Mouse (Mus musculus) monocyte, adult 2 months (primary cell): ENCODE data around the gene Gusb.

ENCODE experiments used
- DNase-seq, 2 experiments: peaks; one replicate each; pipeline ENCODE4 v3.0.0; 2022; ENCODE audit warnings: low spot score in 2 of 2, low read depth in 1 of 2

Gusb gene

GRCm38 (mm10) chr5:130023767-130024539 lies 21.1 kb upstream of the Gusb start:
- DNase-seq = peak; percentile 58 to 79

- no peak for DNase-seq
Measured at GRCm38 (mm10) chr5:130023067-130023766, 20.4 kb upstream of the Gusb start.

DNA sequence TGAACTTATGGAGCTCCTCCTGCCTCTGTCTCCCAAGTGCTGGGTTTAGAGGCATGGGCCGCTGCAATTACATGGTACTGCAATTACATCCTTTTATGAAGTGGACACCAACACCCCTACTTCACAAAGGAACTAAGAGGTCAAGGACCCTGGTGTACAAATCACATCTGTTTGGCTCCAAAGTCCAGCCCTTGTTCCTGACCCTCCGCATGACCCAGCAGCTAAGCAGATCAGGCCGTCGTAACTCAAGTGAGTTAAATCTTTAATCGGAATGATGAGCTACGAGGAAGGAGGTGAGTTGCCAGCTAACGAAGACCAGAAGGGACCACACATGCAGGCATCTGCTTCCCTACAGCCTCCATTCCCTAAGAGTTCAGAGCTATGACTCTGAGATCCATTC lies 19.5 kb upstream of the Gusb start:
- no peak for DNase-seq

- DNase-seq = no peak
Measured at GRCm38 (mm10) chr5:130021361-130021966, 18.6 kb upstream of the Gusb start.

DNA sequence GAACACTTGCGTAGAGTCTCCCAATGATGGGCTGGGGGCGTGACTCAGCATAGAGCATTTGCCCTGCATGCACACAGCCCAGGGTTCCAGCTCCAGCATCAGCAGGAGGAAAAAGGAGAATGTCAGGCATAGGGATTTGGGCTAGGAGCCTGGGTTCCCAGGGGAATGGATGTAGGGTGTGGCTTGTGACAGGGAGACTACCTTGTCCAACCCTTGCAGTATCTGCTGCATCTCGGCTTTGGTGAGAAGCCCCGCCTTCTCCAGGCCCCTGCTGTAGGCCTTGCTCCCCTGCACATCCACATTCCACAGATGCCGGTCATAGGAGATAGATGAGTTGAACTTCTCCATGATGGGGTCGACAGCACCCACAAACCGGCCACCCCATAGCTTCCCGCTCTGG lies 16.6 kb upstream of the Gusb start:
- no peak for DNase-seq

GRCm38 (mm10) chr5:130015104-130015503 lies 12.3 kb upstream of the Gusb start:
- DNase-seq = no peak

DNA sequence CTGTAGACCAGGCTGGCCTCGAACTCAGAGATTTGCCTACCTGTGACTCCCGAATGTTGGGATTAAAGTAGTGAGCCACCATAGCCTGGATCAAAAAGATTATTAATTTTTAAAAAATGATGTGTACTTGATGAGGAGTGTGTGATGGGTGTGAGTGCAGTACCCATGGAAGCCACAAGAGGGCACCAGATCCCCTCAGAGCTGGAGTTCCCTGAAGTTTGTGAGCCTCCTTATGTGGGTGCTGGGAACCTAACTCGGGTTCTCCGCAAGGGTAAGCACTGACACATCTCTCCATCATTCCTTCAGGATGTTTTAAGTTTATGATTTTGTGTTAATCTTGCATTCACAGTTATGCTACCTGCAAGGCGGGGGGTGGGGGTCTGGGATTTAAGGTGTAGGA lies 8.1 kb upstream of the Gusb start:
- no peak for DNase-seq

DNA sequence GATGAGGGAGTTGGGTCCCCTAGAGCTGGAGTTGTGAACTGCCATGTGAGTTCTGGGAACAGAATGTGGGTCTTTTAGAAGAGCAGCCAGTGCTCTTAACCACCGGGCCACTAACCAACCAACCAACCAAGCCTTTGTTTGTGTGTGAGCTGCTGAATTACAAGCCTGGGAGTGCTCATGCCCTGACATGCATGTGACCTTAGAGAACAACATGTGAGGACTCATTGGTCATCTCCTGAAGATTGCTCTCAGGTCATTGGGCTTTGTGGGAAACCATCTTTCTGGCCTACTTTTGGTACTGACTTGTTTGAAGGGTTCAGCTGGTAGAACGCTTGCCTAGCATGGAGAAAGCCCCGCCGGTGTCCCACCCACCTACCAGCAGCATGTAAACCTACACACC lies 6.9 kb upstream of the Gusb start:
- no peak for DNase-seq

DNA sequence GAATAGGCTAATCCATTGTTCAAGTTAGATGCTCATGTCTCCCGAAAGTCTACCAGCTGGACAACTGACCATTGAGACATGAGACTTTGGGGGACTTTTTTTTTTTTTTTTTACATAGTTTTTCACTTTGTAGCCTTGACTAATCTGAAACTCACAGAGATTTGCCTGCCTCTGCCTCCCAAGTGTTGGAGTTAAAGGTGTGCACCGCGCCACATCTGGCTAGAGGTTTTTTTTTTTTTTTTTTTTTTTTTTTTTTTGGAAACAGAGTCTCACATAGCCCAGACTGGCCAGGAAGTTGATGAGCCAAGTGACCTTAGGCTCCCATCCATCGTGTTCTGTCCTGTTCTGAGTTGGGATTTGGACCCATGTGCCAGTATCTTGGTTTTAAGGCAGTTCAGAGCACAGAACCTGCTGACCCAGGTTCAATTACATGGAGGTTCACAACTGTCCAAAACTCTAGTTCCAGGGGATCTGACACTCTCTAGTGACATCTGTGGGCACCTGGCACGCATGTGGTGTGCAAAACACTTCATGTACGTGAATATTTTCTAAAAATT lies 5.3 kb upstream of the Gusb start:
- no peak for DNase-seq

DNA sequence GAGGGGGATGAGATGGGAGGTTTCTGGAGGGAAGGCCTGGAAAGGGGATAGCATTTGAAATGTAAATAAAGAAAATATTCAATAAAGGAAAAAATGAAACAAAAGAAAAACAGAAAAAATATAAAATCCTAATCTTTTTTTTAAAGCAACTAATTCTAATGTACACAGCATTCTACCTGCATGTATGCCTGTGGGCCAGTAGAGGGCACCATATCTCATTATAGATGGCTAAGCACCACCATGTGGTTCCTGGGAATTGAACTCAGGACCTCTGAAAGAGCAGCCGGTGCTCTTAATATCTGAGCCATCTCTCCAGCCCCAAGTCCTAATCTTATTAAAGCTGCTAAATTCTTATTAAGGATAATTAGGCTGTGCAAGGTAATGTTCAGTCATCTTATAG lies 4.5 kb upstream of the Gusb start:
- DNase-seq = no peak

DNA sequence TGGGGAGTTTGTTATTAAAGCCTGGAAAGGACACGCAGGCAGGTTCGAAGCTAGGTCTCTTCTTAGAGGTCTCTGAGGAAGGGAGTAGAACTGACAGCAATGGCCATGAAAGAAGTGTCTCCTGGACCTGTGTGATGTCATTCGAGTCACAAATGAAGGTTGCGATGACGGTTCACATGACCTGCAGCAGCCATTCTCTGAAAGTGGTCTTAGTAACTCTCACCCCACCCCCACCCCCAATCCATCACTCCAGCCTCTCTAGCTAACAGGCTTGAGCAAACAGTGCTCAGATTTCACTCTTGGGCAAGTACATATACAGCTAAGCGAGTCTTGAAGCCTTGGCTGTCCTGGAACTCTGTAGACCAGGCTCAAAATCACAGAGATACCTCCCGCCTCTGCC lies 380 bp upstream of the Gusb start:
- no peak for DNase-seq

DNA sequence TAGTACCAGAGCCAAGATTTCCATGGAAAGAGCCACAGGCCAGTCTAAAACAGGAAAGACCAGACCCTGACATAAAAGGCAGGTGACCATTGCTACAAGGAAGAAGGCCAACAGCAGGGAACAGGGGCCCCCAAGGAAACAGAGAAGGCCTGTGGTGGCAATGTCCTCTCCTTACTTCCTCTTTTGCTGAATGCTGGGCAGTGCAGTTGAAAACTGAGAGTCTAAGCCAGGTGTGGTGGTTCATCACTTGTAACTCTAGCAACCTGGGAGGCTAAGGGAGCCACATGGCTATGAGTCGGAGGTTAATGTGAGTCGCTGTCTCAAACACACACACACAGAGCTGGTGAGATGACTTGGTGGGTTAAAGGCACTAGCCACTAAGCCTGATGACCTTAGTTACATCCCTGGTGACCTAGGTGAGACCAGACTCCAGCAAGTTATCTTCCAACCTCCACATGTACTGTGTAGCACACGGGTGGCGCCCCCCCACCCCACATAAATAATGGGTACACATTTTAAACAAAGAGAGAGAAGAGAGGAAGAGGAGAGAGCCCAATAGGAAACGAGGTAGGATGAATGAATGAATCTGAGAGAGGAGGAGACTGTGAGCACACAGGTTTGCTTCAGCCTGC lies 1.4 kb downstream of the Gusb start:
- DNase-seq = peak in 1 of 2 experiments; percentile 22

DNA sequence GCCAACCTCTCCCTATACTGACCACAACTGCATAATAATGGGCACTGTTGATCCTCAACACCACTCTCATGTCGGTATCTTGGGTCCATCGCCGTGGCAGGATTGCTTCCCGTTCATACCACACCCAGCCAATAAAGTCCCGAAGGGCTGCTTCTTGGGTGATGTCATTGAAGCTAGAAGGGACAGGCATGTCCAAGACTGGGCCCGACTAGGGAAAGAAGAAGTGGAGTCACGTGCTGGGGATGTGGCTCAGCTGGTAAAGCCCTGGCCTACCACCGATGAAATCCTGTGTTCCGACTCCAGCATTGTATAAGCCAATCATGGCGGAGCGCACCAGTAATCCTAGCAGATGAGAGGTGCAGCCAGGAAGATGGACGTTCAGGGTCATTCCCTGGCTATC lies 2.1 kb downstream of the Gusb start:
- peak; percentile 51 to 59 for DNase-seq

- DNase-seq = peak in 1 of 2 experiments; percentile 25
Measured at GRCm38 (mm10) chr5:129999097-129999496, 3.8 kb downstream of the Gusb start.

- DNase-seq = no peak
Measured at GRCm38 (mm10) chr5:129997700-129998099, 5.1 kb downstream of the Gusb start.

- DNase-seq = no peak
Measured at GRCm38 (mm10) chr5:129994989-129995388, 7.9 kb downstream of the Gusb start.

DNA sequence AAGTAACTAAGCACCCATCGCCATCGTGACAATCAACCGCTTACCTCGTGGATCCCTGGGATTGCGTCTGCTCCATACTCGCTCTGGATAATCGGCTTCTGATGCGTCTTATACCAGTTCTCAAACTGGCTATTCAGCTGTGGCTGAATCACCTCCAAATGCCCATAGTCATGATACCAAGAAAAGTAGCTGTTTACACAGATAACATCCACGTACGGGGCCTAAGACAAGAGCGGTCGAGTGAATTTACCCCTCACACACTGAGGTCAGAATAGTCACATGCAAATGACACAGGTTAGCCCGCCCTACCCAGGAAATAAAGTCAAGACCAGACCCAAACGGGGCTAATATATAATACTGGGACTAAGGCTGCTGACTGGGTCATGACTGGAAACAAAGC lies 9.5 kb downstream of the Gusb start:
- no peak for DNase-seq

GRCm38 (mm10) chr5:129991898-129992297 lies 11.0 kb downstream of the Gusb start:
- no peak for DNase-seq

DNA sequence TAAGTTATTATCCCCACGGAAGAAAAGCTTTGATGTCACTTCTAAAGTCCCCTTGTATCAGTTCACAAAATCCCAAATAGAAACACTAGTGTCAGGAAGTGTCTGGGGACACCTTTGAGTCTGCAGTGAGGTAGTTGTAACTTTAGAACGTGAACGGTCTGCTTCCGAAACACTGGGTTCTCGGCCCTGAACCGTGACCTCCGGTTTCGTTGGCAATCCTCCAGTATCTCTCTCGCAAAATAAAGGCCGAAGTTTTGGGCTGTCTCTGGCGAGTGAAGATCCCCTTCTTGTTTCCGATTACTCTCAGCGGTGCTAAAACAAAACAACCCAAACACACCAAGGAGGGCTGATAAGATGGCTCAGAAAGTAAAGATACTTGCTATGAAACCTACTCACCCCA lies 13.5 kb downstream of the Gusb start:
- DNase-seq = no peak

DNA sequence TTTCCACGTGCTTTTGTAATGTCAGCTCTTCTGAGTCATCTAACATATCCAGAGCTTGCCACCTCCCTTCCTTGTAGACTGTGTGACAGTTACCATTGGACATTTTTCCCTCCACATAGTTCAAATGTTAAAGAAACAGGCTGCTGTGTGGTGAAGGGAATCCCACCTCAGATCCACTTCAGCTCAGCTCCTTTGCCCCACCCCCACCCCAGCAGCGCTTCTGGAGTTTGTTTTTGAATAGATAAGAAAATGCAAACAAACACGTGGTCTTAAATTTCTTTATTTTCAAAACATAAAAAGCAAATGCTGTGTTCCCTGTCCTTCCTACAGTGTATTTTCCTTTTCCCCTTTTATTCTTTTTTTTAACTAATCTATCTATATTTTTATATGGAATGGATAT lies 22.6 kb downstream of the Gusb start:
- no peak for DNase-seq

DNA sequence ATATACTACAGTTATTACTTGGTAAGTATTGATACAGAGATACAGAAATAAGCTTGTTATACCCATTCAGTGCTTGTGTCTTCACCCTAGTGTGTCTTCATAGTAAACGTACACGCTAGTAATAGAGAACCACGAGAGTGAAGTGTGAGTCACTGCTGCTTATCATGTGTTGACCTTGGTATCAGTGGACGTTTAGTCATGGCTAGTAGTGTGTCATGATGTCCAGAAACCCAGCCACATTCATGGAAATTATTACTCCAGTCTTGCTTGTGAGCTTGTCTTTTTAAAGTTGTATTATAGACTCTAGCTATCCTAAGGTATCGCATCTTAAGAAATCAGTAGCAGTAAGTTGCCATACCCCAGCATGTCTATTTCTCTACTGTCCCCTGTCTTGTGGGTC lies 24.2 kb downstream of the Gusb start:
- DNase-seq = no peak

GRCm38 (mm10) chr5:129977768-129978167 lies 25.1 kb downstream of the Gusb start:
- DNase-seq = no peak
